Mouse (Mus musculus): ENCODE data around the gene Flt3l.

GRCm38 (mm10) chr7:45147267-45147666 is 11.0 kb upstream of the Flt3l start:
- TF ChIP-seq CTCF (IDR thresholded peaks at IDR 0.05; ENCODE audit: borderline replicate concordance, insufficient read depth, low read depth, low read length) (no peak), POLR2A (IDR thresholded peaks at IDR 0.05; ENCODE audit: borderline replicate concordance, insufficient read depth, low read length) (no peak)
